Mouse (Mus musculus): Measurements from ENCODE around the gene Taf1d. TPM values are rescaled to one million over a fixed set of nuclear protein-coding genes. Genes with fewer than 3 reads are reported as not detected.

The Taf1d gene
- total and polyA plus RNA-seq, 3 experiments, result 298 to 860 (median 548) TPM

- no peaks in the 10 kb centered on the region for H3K4me1 ChIP-seq (ENCODE audit: control insufficient read depth in 1 of 2, insufficient read depth in 2 of 2, low read length in 2 of 2)
- no peak for TF ChIP-seq USF1 (IDR thresholded peaks at IDR 0.05; ENCODE audit: low read depth, low read length)
- no peak for TF ChIP-seq CHD2 (IDR thresholded peaks at IDR 0.05; ENCODE audit: low read length)
- TF ChIP-seq MAX (IDR thresholded peaks at IDR 0.05; ENCODE audit: low read length), result no peak
- no peak for TF ChIP-seq MEF2A (IDR thresholded peaks at IDR 0.05; ENCODE audit: extremely low read depth, insufficient replicate concordance, low read depth, low read length, poor library complexity, severe bottlenecking)
- no peak for TF ChIP-seq MXI1 (IDR thresholded peaks at IDR 0.05; ENCODE audit: low read depth, low read length)
- no peak for TF ChIP-seq TCF12 (IDR thresholded peaks at IDR 0.05; ENCODE audit: low read depth, low read length)
- TF ChIP-seq HCFC1 (IDR thresholded peaks at IDR 0.05; ENCODE audit: low read depth, low read length), result no peak
- TF ChIP-seq NRF1 (IDR thresholded peaks at IDR 0.05; ENCODE audit: insufficient read depth, low read depth, low read length, poor library complexity, severe bottlenecking), result no peak
- no peak for TF ChIP-seq GATA1 (IDR thresholded peaks at IDR 0.05; ENCODE audit: low read depth, low read length)
- TF ChIP-seq MAZ (IDR thresholded peaks at IDR 0.05; ENCODE audit: low read depth, low read length), result no peak
- no peak for TF ChIP-seq ELF1 (IDR thresholded peaks at IDR 0.05; ENCODE audit: low read depth, low read length)
- no peak for TF ChIP-seq TBP (IDR thresholded peaks at IDR 0.05; ENCODE audit: low read depth, low read length)
- H3K79me2 ChIP-seq (ENCODE audit: control insufficient read depth, insufficient read depth, low read length, poor library complexity), result no peaks in the 10 kb centered on the region
- no peak overlapping the region for H3K9ac ChIP-seq (ENCODE audit: control insufficient read depth, low read depth, low read length, poor library complexity, severe bottlenecking)
- H3K4me3 ChIP-seq (ENCODE audit: control insufficient read depth in 1 of 2, insufficient read depth in 1 of 2, low read depth in 2 of 2, low read length in 2 of 2), result no peak overlapping the region
- H3K27ac ChIP-seq (ENCODE audit: control insufficient read depth, low read depth, low read length), result no peak overlapping the region
- H3K27me3 ChIP-seq (ENCODE audit: control insufficient read depth in 1 of 2, insufficient read depth in 2 of 2, low read length in 2 of 2), result no peaks in the 10 kb centered on the region
- DNase-seq (ENCODE audit: low read depth, low spot score), result no peak
- peaks cover 0 to 95% of the 10 kb centered on the region in 2 experiments; a peak in 2 of 4 replicates for H3K36me3 ChIP-seq (ENCODE audit: control insufficient read depth in 1 of 2, insufficient read depth in 2 of 2, low read length in 2 of 2)
- no peaks in the 10 kb centered on the region for H3K9me3 ChIP-seq (replicated peaks; ENCODE audit: insufficient read depth, low read length)
These were observed 31.8 kb downstream of the Taf1d start for GRCm38 (mm10) chr9:15337776-15338175.

GRCm38 (mm10) chr9:15349925-15350324 is 43.9 kb downstream of the Taf1d start:
- TF ChIP-seq CTCF (IDR thresholded peaks at IDR 0.05 in 2 of 3, conservative IDR thresholded peaks at IDR 0.05 in 1 of 3; ENCODE audit: control insufficient read depth in 1 of 3, insufficient read depth in 1 of 3, low read depth in 2 of 3, low read length in 3 of 3, poor library complexity in 1 of 3, severe bottlenecking in 1 of 3), result no peak
- no peak for TF ChIP-seq CHD1 (IDR thresholded peaks at IDR 0.05; ENCODE audit: low read depth, low read length)
- no peak for TF ChIP-seq SIN3A (IDR thresholded peaks at IDR 0.05; ENCODE audit: low read length)
- TF ChIP-seq USF2 (IDR thresholded peaks at IDR 0.05; ENCODE audit: borderline replicate concordance in 1 of 2, insufficient read depth in 1 of 2, low read depth in 1 of 2, low read length in 2 of 2), result no peak
- no peak for TF ChIP-seq POLR2A (IDR thresholded peaks at IDR 0.05; ENCODE audit: control insufficient read depth in 1 of 2, insufficient read depth in 1 of 2, low read depth in 1 of 2, low read length in 2 of 2, poor library complexity in 1 of 2)
- no peak for TF ChIP-seq MAFK (IDR thresholded peaks at IDR 0.05; ENCODE audit: borderline replicate concordance, low read depth, low read length)
- TF ChIP-seq RCOR1 (IDR thresholded peaks at IDR 0.05; ENCODE audit: low read depth, low read length), result no peak
- TF ChIP-seq BHLHE40 (IDR thresholded peaks at IDR 0.05; ENCODE audit: borderline replicate concordance, low read depth, low read length), result no peak
- TF ChIP-seq JUND (IDR thresholded peaks at IDR 0.05; ENCODE audit: low read depth, low read length), result no peak
- TF ChIP-seq RAD21 (IDR thresholded peaks at IDR 0.05; ENCODE audit: low read depth, low read length), result no peak
- no peak for TF ChIP-seq MXI1 (IDR thresholded peaks at IDR 0.05; ENCODE audit: low read depth, low read length)
- TF ChIP-seq MYB (IDR thresholded peaks at IDR 0.05; ENCODE audit: low read depth, low read length), result no peak
- TF ChIP-seq EP300 (IDR thresholded peaks at IDR 0.05; ENCODE audit: low read depth in 1 of 2, low read length in 2 of 2), result no peak
- TF ChIP-seq UBTF (IDR thresholded peaks at IDR 0.05; ENCODE audit: borderline replicate concordance, insufficient read depth, low read depth, low read length), result no peak
- no peak for TF ChIP-seq KAT2A (conservative IDR thresholded peaks at IDR 0.05; ENCODE audit: low read depth, low read length)
- no peak for TF ChIP-seq ZNF384 (IDR thresholded peaks at IDR 0.05; ENCODE audit: low read depth, low read length)
- TF ChIP-seq MAZ (IDR thresholded peaks at IDR 0.05; ENCODE audit: low read depth, low read length), result no peak
- no peak for DNase-seq (ENCODE audit: low read depth, low spot score)
- Histone ChIP-seq H3K27ac (ENCODE audit: control insufficient read depth, low read depth, low read length) (no peak overlapping the region), H3K27me3 (ENCODE audit: control insufficient read depth in 1 of 2, insufficient read depth in 2 of 2, low read length in 2 of 2) (no peaks in the 10 kb centered on the region), H3K4me3 (ENCODE audit: control insufficient read depth in 1 of 2, insufficient read depth in 1 of 2, low read depth in 2 of 2, low read length in 2 of 2) (no peak overlapping the region), H3K9ac (ENCODE audit: control insufficient read depth, low read depth, low read length, poor library complexity, severe bottlenecking) (no peak overlapping the region), H3K36me3 (ENCODE audit: control insufficient read depth in 1 of 2, insufficient read depth in 2 of 2, low read length in 2 of 2) (peaks cover 20 to 95% of the 10 kb centered on the region in 2 experiments), H3K79me2 (ENCODE audit: control insufficient read depth, insufficient read depth, low read length, poor library complexity) (peaks cover 8% of the 10 kb centered on the region), H3K9me3 (replicated peaks; ENCODE audit: insufficient read depth, low read length) (no peaks in the 10 kb centered on the region), H3K4me1 (ENCODE audit: control insufficient read depth in 1 of 2, insufficient read depth in 2 of 2, low read length in 2 of 2) (no peaks in the 10 kb centered on the region)

All from MEL (cell line).